Mouse (Mus musculus) B cell, adult 2 months (primary cell): ENCODE data around the gene Ssxb8.
"Not testable (repeated sequence)": the region's sequence is repeated elsewhere in the genome, so short reads cannot be mapped to it uniquely, and the experiment has no call there.

ENCODE experiments used
- DNase-seq, 2 experiments: peaks; one replicate each; pipeline ENCODE4 v3.0.0; 2022

Ssxb8 gene

GRCm38 (mm10) chrX:8690744-8691143, at the start of gene Ssxb8:
Gene Ssxb8, minus strand, starts transcription at chrX:8690844.
- not testable (repeated sequence) for DNase-seq

GRCm38 (mm10) chrX:8732907-8733306, 42.3 kb upstream of the Ssxb8 start:
- DNase-seq: no peak

- DNase-seq: no peak
Observed at GRCm38 (mm10) chrX:8663085-8663484, 27.6 kb downstream of the Ssxb8 start.
